Mouse (Mus musculus): ENCODE measurements around the gene Cops7b. TPM values are rescaled to one million over a fixed set of nuclear protein-coding genes. Genes with fewer than 3 reads are reported as not detected.

Cops7b gene
- polyA plus RNA-seq, 1 experiment from 2014 or later: 64.9 TPM

DNA sequence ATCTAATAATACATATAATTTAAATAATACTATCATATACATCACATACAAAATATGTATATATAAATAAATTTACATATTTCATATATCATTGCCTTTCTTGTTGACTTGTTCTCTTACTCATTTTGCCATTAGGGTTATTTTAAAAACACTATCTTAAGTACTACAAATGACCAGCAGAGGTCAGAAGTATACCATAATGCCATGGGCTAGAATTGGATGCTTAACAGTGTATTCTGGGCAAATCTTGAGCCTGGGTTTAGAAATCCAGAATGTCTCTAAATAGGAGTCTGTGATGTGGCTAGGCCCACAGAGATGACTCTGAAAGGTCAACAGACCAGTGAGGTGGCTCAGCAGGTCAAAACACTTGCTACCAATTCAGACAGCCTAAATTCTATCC lies 31.6 kb downstream of the Cops7b start:
- no peak overlapping the region for H3K4me2 ChIP-seq (ENCODE audit: low read length)
- no peak overlapping the region for H3K27ac ChIP-seq (ENCODE audit: low read length)
- peaks cover 3% of the 10 kb centered on the region; the same call in 1 of the 2 replicates for H3K36me3 ChIP-seq (ENCODE audit: control insufficient read depth, insufficient read depth, low read length)
- H3K27me3 ChIP-seq (ENCODE audit: control insufficient read depth, insufficient read depth, low read depth, low read length): no peaks in the 10 kb centered on the region
- H3K9me3 ChIP-seq (replicated peaks; ENCODE audit: control insufficient read depth, low read length, poor library complexity, severe bottlenecking): no peaks in the 10 kb centered on the region
- H3K9ac ChIP-seq (ENCODE audit: low read depth, low read length): no peak overlapping the region
- H3K4me3 ChIP-seq (ENCODE audit: low read depth, low read length): no peak overlapping the region
- no peak for ATAC-seq
- no peaks in the 10 kb centered on the region for H3K4me1 ChIP-seq (ENCODE audit: control insufficient read depth, insufficient read depth, low read length)

DNA sequence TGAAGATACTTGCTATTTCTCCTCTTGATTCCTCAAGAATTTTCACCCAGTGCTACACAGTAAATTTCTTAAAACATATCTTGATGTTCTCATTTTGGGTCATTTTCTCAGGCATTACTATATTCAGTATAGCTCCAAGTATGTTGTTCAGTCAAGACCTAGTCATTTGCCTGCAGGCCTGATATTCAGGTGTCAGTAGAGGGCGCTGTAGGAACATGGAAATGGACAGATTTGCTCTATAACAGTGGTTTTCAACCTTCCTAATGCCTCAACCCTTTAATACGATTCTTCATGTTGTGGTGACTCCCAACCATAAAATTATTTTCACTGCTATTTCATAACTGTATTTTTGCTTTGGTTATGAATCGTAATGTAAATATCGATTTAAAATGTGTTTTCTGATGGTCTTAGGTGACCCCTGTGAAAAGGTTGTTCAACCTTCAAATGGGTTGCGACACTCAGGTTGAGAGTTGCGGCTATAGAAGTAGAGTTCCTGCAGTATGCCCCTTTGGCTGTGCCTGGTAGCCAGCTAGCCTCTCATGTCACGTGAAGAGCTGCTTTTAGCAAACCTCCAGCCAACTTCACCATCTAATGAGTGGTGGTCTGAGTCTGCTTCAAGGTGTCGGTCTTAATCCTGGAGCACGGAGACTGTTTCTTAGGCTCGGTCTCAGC lies 35.9 kb downstream of the Cops7b start:
- Histone ChIP-seq H3K36me3 (ENCODE audit: control insufficient read depth, insufficient read depth, low read length) (no peaks in the 10 kb centered on the region), H3K27ac (ENCODE audit: low read length) (no peak overlapping the region), H3K27me3 (ENCODE audit: control insufficient read depth, insufficient read depth, low read depth, low read length) (no peaks in the 10 kb centered on the region), H3K9ac (ENCODE audit: low read depth, low read length) (no peak overlapping the region), H3K4me1 (ENCODE audit: control insufficient read depth, insufficient read depth, low read length) (no peaks in the 10 kb centered on the region), H3K4me2 (ENCODE audit: low read length) (no peak overlapping the region), H3K9me3 (replicated peaks; ENCODE audit: control insufficient read depth, low read length, poor library complexity, severe bottlenecking) (no peaks in the 10 kb centered on the region), H3K4me3 (ENCODE audit: low read depth, low read length) (no peak overlapping the region)
- WGBS: 57% methylated on average over 10 of the region's 10 CpGs
- peak; percentile 73; the same call in 1 of the 2 replicates for ATAC-seq

DNA sequence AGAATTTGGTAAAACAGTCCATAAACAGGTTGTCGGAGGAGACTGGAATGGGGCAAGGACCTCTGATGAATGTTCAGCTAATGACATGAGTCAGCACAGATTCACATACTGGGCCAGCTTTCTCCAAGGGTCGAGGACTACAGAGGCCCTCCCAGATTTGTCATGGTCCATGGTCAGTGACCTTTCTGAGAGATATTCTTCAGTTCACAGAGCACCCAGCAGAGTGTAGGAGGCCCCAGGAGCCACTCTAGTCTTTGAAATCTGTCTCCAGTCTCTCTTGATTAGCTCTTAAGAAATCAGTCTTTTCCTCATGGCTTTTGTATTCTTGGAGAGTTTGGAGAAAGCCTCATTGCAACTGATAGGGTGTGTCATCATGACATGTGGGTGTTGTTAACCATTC lies 39.6 kb downstream of the Cops7b start:
- ATAC-seq: no peak
- H3K4me1 ChIP-seq (ENCODE audit: control insufficient read depth, insufficient read depth, low read length): no peaks in the 10 kb centered on the region
- 69% methylated on average over 2 of the region's 2 CpGs for WGBS
- H3K27ac ChIP-seq (ENCODE audit: low read length): no peak overlapping the region
- H3K4me3 ChIP-seq (ENCODE audit: low read depth, low read length): no peak overlapping the region
- H3K4me2 ChIP-seq (ENCODE audit: low read length): no peak overlapping the region
- no peak overlapping the region for H3K9ac ChIP-seq (ENCODE audit: low read depth, low read length)
- no peaks in the 10 kb centered on the region for H3K36me3 ChIP-seq (ENCODE audit: control insufficient read depth, insufficient read depth, low read length)
- no peaks in the 10 kb centered on the region for H3K9me3 ChIP-seq (replicated peaks; ENCODE audit: control insufficient read depth, low read length, poor library complexity, severe bottlenecking)
- H3K27me3 ChIP-seq (ENCODE audit: control insufficient read depth, insufficient read depth, low read depth, low read length): no peaks in the 10 kb centered on the region

DNA sequence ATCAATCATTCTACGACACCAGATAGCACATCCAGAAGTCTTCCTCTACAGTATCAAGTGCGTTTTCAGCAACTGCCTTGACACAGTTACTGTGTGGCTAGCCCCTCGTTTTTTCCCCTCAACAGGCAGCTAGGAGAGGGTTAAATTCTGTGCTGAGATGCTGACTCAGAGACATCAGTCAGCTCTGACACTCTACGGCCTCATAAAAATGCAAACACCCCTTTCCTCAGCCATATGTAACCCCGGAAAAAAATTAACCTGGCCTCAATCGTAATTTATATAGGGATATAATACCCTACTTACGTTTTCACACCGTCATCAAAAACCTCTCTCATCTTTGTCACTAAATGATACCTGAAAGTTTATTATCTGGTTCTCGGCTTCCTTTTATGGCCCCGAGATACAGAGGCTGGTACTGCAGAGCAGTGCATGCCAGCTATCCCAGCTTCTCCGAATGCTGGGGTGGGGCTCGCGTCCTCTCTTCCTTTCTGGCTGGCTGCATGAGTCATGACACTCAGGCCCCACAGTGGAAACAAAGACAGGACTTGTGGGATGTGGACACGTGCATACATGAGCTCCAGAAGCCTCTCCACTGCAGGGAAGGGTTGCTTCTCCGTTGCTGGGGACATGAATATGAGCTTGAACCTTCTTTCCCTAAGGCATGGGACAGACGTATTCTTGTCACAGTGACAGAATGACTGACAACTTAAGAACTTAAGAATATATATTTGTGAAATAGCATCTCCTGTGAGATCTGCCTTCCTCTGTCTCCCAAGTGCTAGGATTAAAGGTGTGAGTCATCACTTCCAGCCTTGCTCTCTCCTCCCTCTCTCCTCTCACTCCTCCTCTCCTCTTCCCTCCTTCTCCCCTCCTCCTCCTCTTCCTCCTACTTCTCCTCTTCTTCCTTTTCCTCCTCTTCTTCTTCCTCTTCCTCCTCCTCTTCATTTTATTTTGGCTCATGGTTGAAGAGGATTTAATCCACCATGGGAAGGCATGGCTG lies 40.6 kb downstream of the Cops7b start:
- WGBS: 74% methylated on average over 16 of the region's 16 CpGs
- Histone ChIP-seq H3K4me1 (ENCODE audit: control insufficient read depth, insufficient read depth, low read length) (no peaks in the 10 kb centered on the region), H3K9me3 (replicated peaks; ENCODE audit: control insufficient read depth, low read length, poor library complexity, severe bottlenecking) (no peaks in the 10 kb centered on the region), H3K4me3 (ENCODE audit: low read depth, low read length) (no peak overlapping the region), H3K27me3 (ENCODE audit: control insufficient read depth, insufficient read depth, low read depth, low read length) (no peaks in the 10 kb centered on the region), H3K27ac (ENCODE audit: low read length) (no peak overlapping the region), H3K4me2 (ENCODE audit: low read length) (no peak overlapping the region), H3K9ac (ENCODE audit: low read depth, low read length) (no peak overlapping the region), H3K36me3 (ENCODE audit: control insufficient read depth, insufficient read depth, low read length) (no peaks in the 10 kb centered on the region)
- ATAC-seq: no peak

DNA sequence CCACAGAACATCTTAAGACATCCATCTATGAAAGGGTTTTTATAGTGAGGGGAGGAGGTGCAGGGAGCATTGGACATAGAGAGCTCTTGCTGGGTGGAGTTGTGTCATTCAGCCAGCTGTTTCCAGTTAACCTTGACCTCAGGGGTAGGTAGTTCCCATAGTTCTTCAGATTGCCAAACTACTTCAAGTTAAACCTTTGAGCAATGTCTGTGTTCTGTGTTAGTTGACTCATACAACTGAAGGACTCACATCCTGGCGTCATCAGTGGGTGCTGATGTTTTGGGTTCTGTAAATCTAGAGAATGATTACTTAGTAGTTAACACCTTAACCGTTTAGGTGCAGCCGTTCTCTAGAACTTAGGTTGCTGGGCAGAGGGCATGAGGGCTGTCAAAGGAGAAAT lies 45.6 kb downstream of the Cops7b start:
- Histone ChIP-seq H3K27ac (ENCODE audit: low read length) (no peak overlapping the region), H3K9me3 (replicated peaks; ENCODE audit: control insufficient read depth, low read length, poor library complexity, severe bottlenecking) (no peaks in the 10 kb centered on the region), H3K36me3 (ENCODE audit: control insufficient read depth, insufficient read depth, low read length) (no peaks in the 10 kb centered on the region), H3K4me3 (ENCODE audit: low read depth, low read length) (no peak overlapping the region), H3K9ac (ENCODE audit: low read depth, low read length) (no peak overlapping the region), H3K4me2 (ENCODE audit: low read length) (no peak overlapping the region), H3K4me1 (ENCODE audit: control insufficient read depth, insufficient read depth, low read length) (no peaks in the 10 kb centered on the region), H3K27me3 (ENCODE audit: control insufficient read depth, insufficient read depth, low read depth, low read length) (no peaks in the 10 kb centered on the region)
- ATAC-seq: no peak
- 87% methylated on average over 3 of the region's 3 CpGs for WGBS

DNA sequence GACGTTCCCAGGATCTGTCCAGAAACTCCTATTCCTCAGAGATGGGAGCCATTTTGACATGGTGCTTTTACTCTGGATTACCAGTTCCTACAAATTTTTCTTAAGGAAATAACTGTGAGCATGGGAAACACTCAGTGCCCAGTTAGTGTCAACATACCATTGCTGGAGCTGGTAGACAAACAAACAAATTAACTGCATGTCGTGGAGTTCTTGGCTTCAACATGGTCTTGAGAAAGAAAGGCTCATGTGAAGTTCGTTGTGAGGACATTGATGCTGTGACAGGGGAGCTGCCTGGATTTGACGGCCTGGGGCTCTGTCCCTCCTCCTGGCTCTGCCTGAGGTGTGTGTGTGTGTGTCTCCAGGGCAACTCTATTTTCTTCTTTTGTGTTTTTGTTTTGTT lies 47.2 kb downstream of the Cops7b start:
- Histone ChIP-seq H3K27me3 (ENCODE audit: control insufficient read depth, insufficient read depth, low read depth, low read length) (no peaks in the 10 kb centered on the region), H3K4me3 (ENCODE audit: low read depth, low read length) (no peak overlapping the region), H3K36me3 (ENCODE audit: control insufficient read depth, insufficient read depth, low read length) (no peaks in the 10 kb centered on the region), H3K9ac (ENCODE audit: low read depth, low read length) (no peak overlapping the region), H3K9me3 (replicated peaks; ENCODE audit: control insufficient read depth, low read length, poor library complexity, severe bottlenecking) (no peaks in the 10 kb centered on the region), H3K4me2 (ENCODE audit: low read length) (no peak overlapping the region), H3K27ac (ENCODE audit: low read length) (no peak overlapping the region), H3K4me1 (ENCODE audit: control insufficient read depth, insufficient read depth, low read length) (peaks cover 8% of the 10 kb centered on the region; the same call in 1 of the 2 replicates)
- 61% methylated on average over 4 of the region's 4 CpGs for WGBS
- no peak for ATAC-seq

DNA sequence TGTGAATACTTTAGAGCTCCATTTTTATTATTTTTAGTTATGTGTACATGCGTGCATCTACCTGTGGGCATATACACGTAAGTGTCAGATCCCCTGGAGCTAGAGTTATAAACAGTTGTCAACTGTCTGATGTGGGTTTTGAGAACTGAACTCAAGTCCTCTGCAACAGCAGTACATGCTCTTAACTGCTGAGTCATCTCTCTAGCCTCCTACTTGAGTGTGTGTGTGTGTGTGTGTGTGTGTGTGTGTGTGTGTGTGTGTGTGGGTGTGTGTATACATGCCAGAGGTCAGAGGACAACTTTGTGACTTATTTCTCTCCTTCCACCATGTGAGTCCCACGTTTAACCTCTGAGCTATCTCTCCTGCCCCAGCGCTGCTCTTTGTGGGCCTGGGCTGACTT lies 47.8 kb downstream of the Cops7b start:
- Histone ChIP-seq H3K27ac (ENCODE audit: low read length) (no peak overlapping the region), H3K9me3 (replicated peaks; ENCODE audit: control insufficient read depth, low read length, poor library complexity, severe bottlenecking) (no peaks in the 10 kb centered on the region), H3K4me1 (ENCODE audit: control insufficient read depth, insufficient read depth, low read length) (peaks cover 8% of the 10 kb centered on the region; the same call in 1 of the 2 replicates), H3K27me3 (ENCODE audit: control insufficient read depth, insufficient read depth, low read depth, low read length) (no peaks in the 10 kb centered on the region), H3K9ac (ENCODE audit: low read depth, low read length) (no peak overlapping the region), H3K36me3 (ENCODE audit: control insufficient read depth, insufficient read depth, low read length) (no peaks in the 10 kb centered on the region), H3K4me3 (ENCODE audit: low read depth, low read length) (no peak overlapping the region), H3K4me2 (ENCODE audit: low read length) (no peak overlapping the region)
- 90% methylated on average over 4 of the region's 4 CpGs for WGBS
- ATAC-seq: no peak

DNA sequence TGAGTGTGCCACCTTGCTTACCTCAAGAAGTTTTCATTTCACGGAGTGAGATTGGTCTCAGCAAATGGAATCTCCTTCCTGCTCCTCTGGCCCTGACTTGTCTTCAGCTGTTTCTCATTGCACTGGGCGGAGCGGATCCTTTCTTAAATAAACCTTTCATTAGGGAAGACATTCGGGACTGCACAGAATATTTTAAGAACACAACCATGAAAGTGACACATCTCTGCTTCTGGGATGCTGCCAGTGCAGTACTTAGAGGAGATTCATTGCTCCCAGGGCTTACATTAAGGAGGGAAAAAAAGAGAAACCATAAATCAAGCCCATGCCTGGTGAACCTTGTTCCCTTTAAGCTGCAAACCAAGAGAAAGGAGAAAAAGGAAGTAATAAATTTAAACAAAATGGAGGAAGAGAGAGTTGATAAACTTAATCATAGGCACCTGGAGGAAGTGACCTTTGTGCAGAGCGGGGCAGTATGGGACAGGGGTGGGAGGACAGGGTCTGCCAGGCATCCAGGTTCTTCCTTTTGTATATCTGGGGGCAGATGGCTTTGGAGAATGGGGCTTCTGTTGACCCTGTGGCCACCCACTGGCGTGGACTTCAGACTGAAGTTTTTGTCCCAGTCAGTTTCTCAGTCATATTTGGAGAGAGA lies 50.2 kb downstream of the Cops7b start:
- H3K27ac ChIP-seq (ENCODE audit: low read length): no peak overlapping the region
- 79% methylated on average over 6 of the region's 6 CpGs for WGBS
- H3K9me3 ChIP-seq (replicated peaks; ENCODE audit: control insufficient read depth, low read length, poor library complexity, severe bottlenecking): no peaks in the 10 kb centered on the region
- H3K4me3 ChIP-seq (ENCODE audit: low read depth, low read length): no peak overlapping the region
- ATAC-seq: no peak
- peaks cover 8% of the 10 kb centered on the region; the same call in 1 of the 2 replicates for H3K4me1 ChIP-seq (ENCODE audit: control insufficient read depth, insufficient read depth, low read length)
- H3K36me3 ChIP-seq (ENCODE audit: control insufficient read depth, insufficient read depth, low read length): no peaks in the 10 kb centered on the region
- no peak overlapping the region for H3K9ac ChIP-seq (ENCODE audit: low read depth, low read length)
- no peak overlapping the region for H3K4me2 ChIP-seq (ENCODE audit: low read length)
- H3K27me3 ChIP-seq (ENCODE audit: control insufficient read depth, insufficient read depth, low read depth, low read length): no peaks in the 10 kb centered on the region

All from midbrain, embryonic 16.5 days (tissue).